Mouse (Mus musculus) bone marrow macrophage, adult 2 months (primary cell): ENCODE data around the gene Cdca7l. TPM values are rescaled to one million over a fixed set of nuclear protein-coding genes. Genes with fewer than 3 reads are reported as not detected.

Source experiments
- H3K27ac ChIP-seq: 2 replicates; pipeline ENCODE4 v1.5.1; 2012; ENCODE audit warnings: low read depth, low read length; ENCODE audit not compliant: insufficient read depth
- H3K4me1 ChIP-seq: 2 replicates; pipeline ENCODE4 v1.6.1; 2012; ENCODE audit warnings: low read length; ENCODE audit not compliant: control insufficient read depth, insufficient read depth
- H3K4me3 ChIP-seq: 2 replicates; pipeline ENCODE4 v1.5.1; 2012; ENCODE audit warnings: mild to moderate bottlenecking, low read length, moderate library complexity; ENCODE audit not compliant: insufficient read depth
- CTCF ChIP-seq: IDR thresholded peaks from 2 replicates; pipeline ENCODE4 v1.5.1; 2012; ENCODE audit warnings: low read depth, mild to moderate bottlenecking, low read length, moderate library complexity
- POLR2A ChIP-seq: IDR thresholded peaks from 2 replicates; pipeline ENCODE4 v1.6.1; 2012; ENCODE audit warnings: mild to moderate bottlenecking, low read depth, low read length, borderline replicate concordance
- polyA plus RNA-seq: library from polyadenylated mRNA; stranded (reverse); fragments of >200 nt; gene quantifications from 2 replicates; pipeline ENCODE4 v1.2.4, GENCODE M21; 2012; ENCODE audit not compliant: missing spikeins, insufficient read depth, insufficient read length

Gene Cdca7l
- polyA plus RNA-seq, 1 experiment = 5.8 TPM

- TF ChIP-seq CTCF = no peak
- no peak for TF ChIP-seq POLR2A
- Histone ChIP-seq H3K4me1 (peaks cover 23% of the 10 kb centered on the region), H3K27ac (no peak overlapping the region), H3K4me3 (no peak overlapping the region)
These were observed 4.6 kb downstream of the Cdca7l start for GRCm38 (mm10) chr12:117808355-117809326.

GRCm38 (mm10) chr12:117809327-117810017, 5.4 kb downstream of the Cdca7l start:
- no peak overlapping the region for H3K4me3 ChIP-seq
- H3K4me1 ChIP-seq = peaks cover 23% of the 10 kb centered on the region
- H3K27ac ChIP-seq = no peak overlapping the region
- TF ChIP-seq CTCF = no peak
- no peak for TF ChIP-seq POLR2A

GRCm38 (mm10) chr12:117810074-117810473, 6.0 kb downstream of the Cdca7l start:
- TF ChIP-seq POLR2A (no peak), CTCF (no peak)
- Histone ChIP-seq H3K4me3 (peak overlapping the region; percentile 18; the same call in 1 of the 2 replicates), H3K4me1 (peaks cover 23% of the 10 kb centered on the region), H3K27ac (no peak overlapping the region)

GRCm38 (mm10) chr12:117820138-117820858, 16.2 kb downstream of the Cdca7l start:
- no peak overlapping the region for H3K27ac ChIP-seq
- TF ChIP-seq CTCF (no peak), POLR2A (no peak)
- no peaks in the 10 kb centered on the region for H3K4me1 ChIP-seq
- no peak overlapping the region for H3K4me3 ChIP-seq

- Histone ChIP-seq H3K4me1 (no peaks in the 10 kb centered on the region), H3K4me3 (no peak overlapping the region), H3K27ac (no peak overlapping the region)
These were observed 16.8 kb downstream of the Cdca7l start for GRCm38 (mm10) chr12:117820859-117821221.

GRCm38 (mm10) chr12:117821394-117821793, 17.3 kb downstream of the Cdca7l start:
- TF ChIP-seq POLR2A (no peak), CTCF (no peak)
- H3K4me1 ChIP-seq = no peaks in the 10 kb centered on the region
- H3K27ac ChIP-seq = no peak overlapping the region
- no peak overlapping the region for H3K4me3 ChIP-seq

More at GRCm38 (mm10) chr12:117820859-117821221, 16.8 kb downstream of the Cdca7l start:
- TF ChIP-seq CTCF (no peak), POLR2A (no peak)

GRCm38 (mm10) chr12:117828350-117828749, 24.3 kb downstream of the Cdca7l start:
- Histone ChIP-seq H3K4me1 (peaks cover 27% of the 10 kb centered on the region), H3K27ac (no peak overlapping the region), H3K4me3 (no peak overlapping the region)
- TF ChIP-seq POLR2A (no peak), CTCF (no peak)

- peak overlapping the region; percentile 38 for H3K27ac ChIP-seq
- no peak overlapping the region for H3K4me3 ChIP-seq
- TF ChIP-seq POLR2A (no peak), CTCF (no peak)
- H3K4me1 ChIP-seq = peaks cover 28% of the 10 kb centered on the region
These were observed 27.4 kb downstream of the Cdca7l start for GRCm38 (mm10) chr12:117831351-117831961.

- TF ChIP-seq POLR2A (no peak), CTCF (no peak)
- H3K4me3 ChIP-seq = no peak overlapping the region
- H3K4me1 ChIP-seq = peaks cover 33% of the 10 kb centered on the region
- peak overlapping the region; percentile 48; the same call in 1 of the 2 replicates for H3K27ac ChIP-seq
These were observed 28.1 kb downstream of the Cdca7l start for GRCm38 (mm10) chr12:117832190-117832589.
